Mouse (Mus musculus): ENCODE data around the gene Hoga1. TPM values are rescaled to one million over a fixed set of nuclear protein-coding genes. Genes with fewer than 3 reads are reported as not detected.

Gene Hoga1
- polyA plus RNA-seq, 1 experiment, result 0.93 TPM

DNA sequence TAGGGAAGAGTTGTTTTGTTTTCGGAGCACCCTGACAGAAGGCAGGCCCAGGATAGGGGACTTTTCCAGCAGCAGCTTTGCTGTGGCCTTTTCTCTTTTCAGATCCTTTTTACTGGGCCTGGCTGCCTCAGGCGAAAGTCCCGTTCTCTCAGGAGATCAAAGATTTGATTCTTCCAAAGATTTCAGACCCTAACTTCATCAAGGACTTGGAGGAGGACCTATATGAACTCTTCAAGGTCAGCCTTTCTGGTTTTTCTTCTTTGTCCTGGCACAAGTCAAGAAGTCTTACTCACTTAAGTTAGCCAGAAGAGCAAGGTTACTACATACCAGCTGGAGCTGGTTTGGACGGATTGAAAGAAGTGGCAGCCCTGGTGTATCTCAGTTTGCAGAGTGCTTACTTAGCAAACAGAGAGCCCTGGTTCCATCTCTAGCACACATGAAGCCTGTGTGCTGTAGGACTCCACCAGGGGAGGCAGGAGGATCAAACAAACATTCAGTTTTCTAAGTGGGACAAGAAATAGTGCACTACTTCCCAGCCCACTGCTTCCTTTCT, 70.4 kb downstream of the Hoga1 start:
- H3K4me3 ChIP-seq (replicated peaks), result no peak overlapping the region
- TF ChIP-seq GATA1 (IDR thresholded peaks at IDR 0.05; ENCODE audit: borderline replicate concordance, low read length), result no peak
- no peak for TF ChIP-seq FLI1 (IDR thresholded peaks at IDR 0.05; ENCODE audit: low read length)
- H3K36me3 ChIP-seq (replicated peaks; ENCODE audit: low read length), result peaks cover 72% of the 10 kb centered on the region
- H3K9me3 ChIP-seq, result no peaks in the 10 kb centered on the region
- H3K27me3 ChIP-seq (replicated peaks), result no peaks in the 10 kb centered on the region
- H3K4me1 ChIP-seq, result no peaks in the 10 kb centered on the region

DNA sequence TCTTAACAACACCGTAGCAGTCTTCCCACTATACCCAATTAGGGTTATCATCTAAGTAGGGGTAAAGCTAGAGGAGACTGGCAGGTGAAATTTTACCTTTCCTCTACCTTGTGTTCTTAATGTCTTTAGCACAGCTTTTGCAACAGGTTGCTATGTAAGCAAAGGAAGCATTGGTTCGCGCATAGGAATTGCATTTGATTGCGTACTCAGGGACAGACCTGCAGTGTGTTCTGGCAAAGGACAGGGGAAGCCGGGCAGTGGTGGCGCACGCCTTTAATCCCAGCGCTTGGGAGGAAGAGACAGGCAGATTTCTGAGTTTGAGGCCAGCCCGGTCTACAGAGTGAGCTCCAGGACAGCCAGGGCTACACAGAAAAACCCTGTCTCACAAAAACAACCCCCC, 72.7 kb downstream of the Hoga1 start:
- Histone ChIP-seq H3K27me3 (replicated peaks) (no peaks in the 10 kb centered on the region), H3K36me3 (replicated peaks; ENCODE audit: low read length) (peaks cover 90% of the 10 kb centered on the region), H3K4me1 (no peaks in the 10 kb centered on the region), H3K4me3 (replicated peaks) (no peak overlapping the region), H3K9me3 (no peaks in the 10 kb centered on the region)
- no peak for TF ChIP-seq GATA1 (IDR thresholded peaks at IDR 0.05; ENCODE audit: borderline replicate concordance, low read length)
- TF ChIP-seq FLI1 (IDR thresholded peaks at IDR 0.05; ENCODE audit: low read length), result no peak

DNA sequence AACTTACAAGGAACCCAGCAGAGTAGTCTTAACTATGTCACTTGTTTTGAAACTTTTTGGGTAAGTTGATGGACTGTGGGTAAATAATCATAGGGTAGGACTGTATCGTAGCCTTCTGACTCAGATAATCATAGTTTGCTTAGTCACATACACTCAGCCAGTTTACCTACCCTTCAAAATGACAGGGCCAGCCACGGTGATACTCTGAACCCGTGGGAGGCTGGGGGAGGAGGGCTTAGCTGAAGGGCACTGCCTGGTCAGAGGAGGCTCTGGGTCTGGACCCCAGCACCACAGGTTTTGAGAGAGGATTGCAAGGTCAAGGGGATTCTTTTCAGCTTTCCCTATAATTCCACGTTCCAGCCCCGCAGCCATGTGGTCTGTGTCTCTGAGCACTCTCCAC, 73.2 kb downstream of the Hoga1 start:
- H3K4me3 ChIP-seq (replicated peaks), result no peak overlapping the region
- H3K27me3 ChIP-seq (replicated peaks), result no peaks in the 10 kb centered on the region
- no peaks in the 10 kb centered on the region for H3K9me3 ChIP-seq
- no peak for TF ChIP-seq FLI1 (IDR thresholded peaks at IDR 0.05; ENCODE audit: low read length)
- TF ChIP-seq GATA1 (IDR thresholded peaks at IDR 0.05; ENCODE audit: borderline replicate concordance, low read length), result no peak
- peaks cover 90% of the 10 kb centered on the region for H3K36me3 ChIP-seq (replicated peaks; ENCODE audit: low read length)
- H3K4me1 ChIP-seq, result no peaks in the 10 kb centered on the region

DNA sequence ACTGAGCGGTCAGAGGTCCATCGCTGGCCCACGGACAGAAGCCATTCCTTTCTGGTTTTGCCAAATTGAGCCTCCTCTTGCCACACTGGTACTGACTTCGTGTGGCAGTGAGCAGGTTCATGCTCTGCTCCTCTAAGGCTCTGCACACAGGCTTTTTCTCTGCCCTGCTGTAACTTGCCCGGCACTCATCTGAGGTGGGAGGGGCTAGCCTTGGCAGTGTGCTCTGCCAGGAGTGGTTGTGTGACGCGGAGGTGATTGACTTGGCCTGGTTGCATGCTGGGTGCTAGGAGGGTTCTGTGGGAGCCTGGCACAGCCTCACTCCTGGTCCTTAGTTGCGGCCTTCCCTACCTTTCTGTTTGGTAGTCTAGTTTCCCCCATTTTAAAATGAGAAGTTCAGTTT, 75.0 kb downstream of the Hoga1 start:
- no peaks in the 10 kb centered on the region for H3K9me3 ChIP-seq
- TF ChIP-seq FLI1 (IDR thresholded peaks at IDR 0.05; ENCODE audit: low read length), result no peak
- no peak for TF ChIP-seq GATA1 (IDR thresholded peaks at IDR 0.05; ENCODE audit: borderline replicate concordance, low read length)
- peaks cover 11% of the 10 kb centered on the region for H3K4me1 ChIP-seq
- H3K27me3 ChIP-seq (replicated peaks), result no peaks in the 10 kb centered on the region
- H3K36me3 ChIP-seq (replicated peaks; ENCODE audit: low read length), result peaks cover 95% of the 10 kb centered on the region
- H3K4me3 ChIP-seq (replicated peaks), result no peak overlapping the region

Other genes with a start within 250 kb of the Hoga1 start
- gene Arhgap19, start 243.6 kb upstream of the Hoga1 start, polyA plus RNA-seq (2012; ENCODE audit: insufficient read depth, low replicate concordance), result 1.8 TPM in 1 of 2 replicates, not detected in the other
- 25.1 and 50.6 TPM in 2 replicates for gene Frat1, start 215.6 kb upstream of the Hoga1 start, polyA plus RNA-seq (2012; ENCODE audit: insufficient read depth, low replicate concordance)
- gene Frat2, start 197.5 kb upstream of the Hoga1 start, polyA plus RNA-seq (2012; ENCODE audit: insufficient read depth, low replicate concordance), result 16.8 and 19.5 TPM in 2 replicates
- 8.9 and 14.4 TPM in 2 replicates for gene Rrp12, start 149.4 kb upstream of the Hoga1 start, polyA plus RNA-seq (2012; ENCODE audit: insufficient read depth, low replicate concordance)
- 654 and 1,266 TPM in 2 replicates for gene Pgam1, start 133.7 kb upstream of the Hoga1 start, polyA plus RNA-seq (2012; ENCODE audit: insufficient read depth, low replicate concordance)
- 5.4 and 13.5 TPM in 2 replicates for gene Exosc1, start 112.2 kb upstream of the Hoga1 start, polyA plus RNA-seq (2012; ENCODE audit: insufficient read depth, low replicate concordance)
- 18.8 and 25.3 TPM in 2 replicates for gene Zdhhc16, start 112.1 kb upstream of the Hoga1 start, polyA plus RNA-seq (2012; ENCODE audit: insufficient read depth, low replicate concordance)
- 6.0 and 14.4 TPM in 2 replicates for gene Mms19, start 64.5 kb upstream of the Hoga1 start, polyA plus RNA-seq (2012; ENCODE audit: insufficient read depth, low replicate concordance)
- gene Ubtd1, start 63.8 kb upstream of the Hoga1 start, polyA plus RNA-seq (2012; ENCODE audit: insufficient read depth, low replicate concordance), result 23.1 and 46.7 TPM in 2 replicates
- not detected in 2 replicates for gene Ankrd2, start 9.6 kb upstream of the Hoga1 start, polyA plus RNA-seq (2012; ENCODE audit: insufficient read depth, low replicate concordance)
- not detected in 2 replicates for gene 4933411K16Rik, start 6.6 kb downstream of the Hoga1 start, polyA plus RNA-seq (2012; ENCODE audit: insufficient read depth, low replicate concordance)
- gene Morn4, start 40.7 kb downstream of the Hoga1 start, polyA plus RNA-seq (2012; ENCODE audit: insufficient read depth, low replicate concordance), result 2.0 TPM in 1 of 2 replicates, not detected in the other
- gene Pi4k2a, start 44.9 kb downstream of the Hoga1 start, polyA plus RNA-seq (2012; ENCODE audit: insufficient read depth, low replicate concordance), result 8.3 and 14.6 TPM in 2 replicates
- 15.5 and 38.7 TPM in 2 replicates for gene Avpi1, start 83.4 kb downstream of the Hoga1 start, polyA plus RNA-seq (2012; ENCODE audit: insufficient read depth, low replicate concordance)
- gene Marveld1, start 101.8 kb downstream of the Hoga1 start, polyA plus RNA-seq (2012; ENCODE audit: insufficient read depth, low replicate concordance), result 3.6 and 10.8 TPM in 2 replicates
- gene Zfyve27, start 118.3 kb downstream of the Hoga1 start, polyA plus RNA-seq (2012; ENCODE audit: insufficient read depth, low replicate concordance), result 6.6 and 12.2 TPM in 2 replicates
- gene Sfrp5, start 156.6 kb downstream of the Hoga1 start, polyA plus RNA-seq (2012; ENCODE audit: insufficient read depth, low replicate concordance), result not detected in 2 replicates
- gene Golga7b, start 202.0 kb downstream of the Hoga1 start, polyA plus RNA-seq (2012; ENCODE audit: insufficient read depth, low replicate concordance), result 0.09 and 0.58 TPM in 2 replicates